Mouse (Mus musculus) CD8-positive naive resting alpha-beta T cell, adult 57 days (primary cell): ENCODE data around the gene Ly6g5c. TPM values are rescaled to one million over a fixed set of nuclear protein-coding genes. Genes with fewer than 3 reads are reported as not detected.

Experiments
- total RNA-seq: library from RNA; stranded (reverse); gene quantifications from one replicate; pipeline ENCODE4 v1.2.4, GENCODE M21; 2023

Gene Ly6g5c
- not detected for total RNA-seq

DNA sequence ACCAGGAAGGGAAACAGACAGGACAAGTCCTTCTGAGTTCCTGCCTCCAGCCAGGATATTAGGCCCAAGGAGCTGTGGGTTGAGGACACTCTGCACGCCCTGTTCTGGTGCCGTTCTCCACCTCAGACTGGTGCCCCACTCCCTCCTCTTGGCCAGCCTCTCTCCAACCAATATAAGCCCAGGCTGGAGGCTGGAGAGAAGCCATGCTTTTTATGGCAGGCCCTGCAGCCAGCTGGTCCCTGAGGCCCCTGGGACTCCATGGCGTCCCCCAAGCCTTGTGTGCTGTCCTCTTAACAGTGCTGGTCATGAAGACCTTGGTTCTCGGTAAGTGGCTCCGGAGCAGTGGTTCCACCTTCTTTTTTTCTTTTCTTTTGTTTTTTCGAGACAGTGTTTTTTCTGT, at the start of gene Ly6g5c:
Ly6g5c (plus strand) TSS at position 183 of the 400 bp plus-strand sequence.

GRCm38 (mm10) chr17:35058911-35059892, 48.9 kb upstream of the Ly6g5c start, which contains the start of gene Ddah2:
Gene Ddah2, plus strand, starts transcription at chr17:35059035.

GRCm38 (mm10) chr17:35064951-35065947, 42.8 kb upstream of the Ly6g5c start, which contains the start of gene Ly6g6c:
Gene Ly6g6c, plus strand, starts transcription at chr17:35065388.

DNA sequence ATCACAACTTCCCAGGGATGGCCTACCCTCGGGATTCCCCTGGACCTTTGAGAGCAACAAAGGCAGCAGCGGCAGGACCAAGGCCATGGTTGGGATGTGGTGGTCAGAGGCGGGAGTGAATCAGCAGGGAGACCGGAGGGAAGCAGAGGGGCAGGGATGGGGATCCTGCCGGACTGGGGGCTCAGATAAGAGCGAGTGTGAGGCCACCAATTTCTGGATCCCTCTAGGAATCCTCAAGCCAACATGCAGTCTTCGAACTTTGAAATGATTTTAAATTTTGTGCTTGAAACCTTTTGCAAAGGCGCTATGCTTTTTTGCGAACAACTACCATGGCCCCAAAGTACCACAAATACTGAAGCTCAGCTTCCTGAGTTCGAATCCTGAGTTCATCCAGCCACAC, 42.0 kb upstream of the Ly6g5c start, which contains the start of gene Mpig6b:
Mpig6b (minus strand) TSS at position 101 of the 400 bp plus-strand sequence.

DNA sequence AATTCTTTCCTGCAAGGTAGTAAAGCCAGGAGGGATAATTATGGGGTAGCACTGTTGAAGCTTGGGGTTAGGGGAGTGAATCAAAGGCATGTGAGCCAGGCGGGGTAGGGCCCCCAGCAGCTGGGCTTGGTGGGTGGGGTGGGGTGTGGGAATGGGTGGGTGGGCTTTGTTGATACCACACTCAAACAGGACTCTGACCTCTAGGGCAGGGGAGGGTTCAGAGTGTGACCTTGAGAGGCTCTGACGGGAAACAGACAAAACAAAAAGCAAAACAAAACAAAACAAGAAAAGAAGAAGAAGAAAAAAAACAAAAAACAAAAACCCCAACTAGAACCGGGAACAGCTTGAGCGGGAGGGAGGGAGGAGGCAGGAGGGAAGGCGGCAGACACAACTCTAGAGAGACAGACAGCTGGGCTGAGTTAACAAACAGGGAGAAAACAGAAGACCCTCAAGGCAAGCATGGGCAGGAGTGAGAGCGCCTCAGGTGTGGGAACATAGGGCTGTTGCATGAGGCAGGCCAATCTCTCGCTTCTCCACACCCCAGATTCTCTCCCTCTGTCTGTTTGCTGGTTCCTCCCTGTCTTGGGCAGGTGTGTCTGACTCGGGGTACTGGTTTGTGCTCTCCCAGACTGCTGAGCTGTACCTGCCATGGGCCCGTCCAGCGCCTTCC, 31.4 kb upstream of the Ly6g5c start, which contains the start of gene Ly6g6e:
Ly6g6e (plus strand) TSS at position 396 of the 670 bp plus-strand sequence.

GRCm38 (mm10) chr17:35077786-35078233, 30.3 kb upstream of the Ly6g5c start, which contains the start of gene Ly6g6d:
Gene Ly6g6d, minus strand, starts transcription at chr17:35078065.

GRCm38 (mm10) chr17:35085208-35085865, 22.7 kb upstream of the Ly6g5c start, which contains the start of gene Ly6g6f:
Gene Ly6g6f, minus strand, starts transcription at chr17:35085610.

DNA sequence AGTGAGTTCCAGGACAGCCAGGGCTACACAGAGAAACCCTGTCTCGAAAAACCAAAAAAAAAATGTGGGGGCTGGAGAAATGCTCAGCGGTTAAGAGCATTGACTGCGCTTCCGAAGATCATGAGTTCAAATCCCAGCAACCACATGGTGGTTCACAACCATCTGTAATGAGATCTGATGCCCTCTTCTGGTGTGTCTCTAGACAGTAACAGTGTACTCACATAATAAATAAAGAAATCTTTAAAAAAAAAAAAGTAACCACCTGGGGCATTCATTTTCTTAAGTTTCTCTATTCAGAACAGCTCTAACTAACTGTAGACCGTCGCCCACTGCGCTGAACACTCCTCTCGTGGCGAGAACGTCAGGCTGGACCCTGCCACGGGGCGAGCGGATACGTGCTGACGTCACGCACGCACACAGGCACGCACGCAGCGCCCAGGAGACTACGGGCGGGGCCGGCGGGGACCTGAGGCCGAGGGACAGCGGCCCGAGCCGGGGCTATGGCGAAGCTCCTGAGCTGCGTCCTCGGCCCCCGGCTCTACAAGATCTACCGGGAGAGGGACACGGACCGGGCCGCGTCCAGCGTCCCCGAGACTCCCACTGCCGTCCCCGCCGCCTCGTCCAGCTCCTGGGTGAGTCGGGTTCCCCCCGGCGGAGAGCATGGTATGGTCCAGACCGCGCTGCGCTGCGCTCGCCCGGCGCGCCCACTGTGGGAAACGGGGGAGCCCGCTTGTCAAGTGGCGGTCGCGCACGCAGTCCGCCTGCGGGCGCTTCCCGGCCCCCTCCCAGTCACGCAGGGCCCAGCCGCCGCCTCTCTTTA, 19.0 kb upstream of the Ly6g5c start, which contains the start of gene Abhd16a:
Abhd16a (plus strand) TSS at position 439 of the 820 bp plus-strand sequence.

GRCm38 (mm10) chr17:35115046-35116019, 7.3 kb downstream of the Ly6g5c start, which contains the start of gene Ly6g5b:
Gene Ly6g5b, minus strand, starts transcription at chr17:35115428.

DNA sequence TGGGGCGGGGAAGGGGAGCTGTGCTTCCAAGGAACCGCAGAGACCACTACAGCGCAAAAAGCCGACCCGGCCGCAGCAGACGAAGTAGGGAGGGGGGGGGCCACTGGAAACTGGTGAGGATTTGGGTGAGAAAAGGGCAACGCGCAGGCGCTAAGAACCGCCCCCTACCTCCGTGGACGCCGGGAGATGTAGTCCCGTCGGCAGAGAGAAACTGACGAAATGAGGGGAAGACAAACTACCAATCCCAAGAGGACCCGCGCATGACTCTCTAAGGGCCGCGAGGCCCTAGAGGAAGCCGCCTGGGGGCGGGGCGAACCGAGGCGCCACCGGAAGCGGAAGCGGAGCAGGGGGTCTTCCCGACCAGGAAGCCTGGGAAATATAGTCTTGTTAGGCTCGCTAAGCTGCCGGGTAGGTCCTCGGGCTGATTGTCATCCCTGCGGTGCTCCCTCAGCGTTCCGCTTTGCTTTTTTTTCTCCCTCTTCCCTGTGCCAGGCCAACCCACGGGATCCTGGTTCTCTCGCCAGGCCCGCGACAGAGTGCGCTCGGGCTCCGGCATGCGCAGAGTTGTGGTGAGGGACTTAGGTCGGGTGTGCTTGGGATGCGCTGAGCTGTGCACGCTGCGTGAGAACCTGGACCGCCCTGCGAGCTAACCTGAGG, 13.2 kb downstream of the Ly6g5c start, which contains the start of gene Gpank1:
Gpank1 (plus strand) TSS at position 313 of the 657 bp plus-strand sequence.

DNA sequence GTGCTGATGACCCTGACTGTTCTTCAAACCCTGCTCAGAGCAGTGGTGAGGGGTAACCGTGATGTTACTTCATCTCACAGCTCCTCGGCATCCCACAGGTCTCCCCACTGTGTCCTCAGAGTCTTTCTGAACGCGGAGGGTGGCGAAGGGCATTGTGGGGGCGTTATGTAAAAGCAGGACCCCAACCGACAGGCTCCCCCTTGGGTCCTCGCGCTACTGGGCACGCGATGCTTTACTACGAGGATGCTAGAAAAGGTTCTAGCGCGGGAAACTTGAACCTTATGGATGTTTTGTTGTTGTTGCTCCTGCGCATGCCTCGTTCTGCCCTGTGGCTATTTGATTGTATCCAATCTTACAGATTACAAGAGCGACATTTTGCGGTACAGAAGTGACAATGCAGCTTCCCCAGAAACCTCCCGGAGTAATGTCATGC, 13.8 kb downstream of the Ly6g5c start, which contains the start of gene Csnk2b:
Csnk2b (minus strand) TSS at position 183 of the 433 bp plus-strand sequence.

DNA sequence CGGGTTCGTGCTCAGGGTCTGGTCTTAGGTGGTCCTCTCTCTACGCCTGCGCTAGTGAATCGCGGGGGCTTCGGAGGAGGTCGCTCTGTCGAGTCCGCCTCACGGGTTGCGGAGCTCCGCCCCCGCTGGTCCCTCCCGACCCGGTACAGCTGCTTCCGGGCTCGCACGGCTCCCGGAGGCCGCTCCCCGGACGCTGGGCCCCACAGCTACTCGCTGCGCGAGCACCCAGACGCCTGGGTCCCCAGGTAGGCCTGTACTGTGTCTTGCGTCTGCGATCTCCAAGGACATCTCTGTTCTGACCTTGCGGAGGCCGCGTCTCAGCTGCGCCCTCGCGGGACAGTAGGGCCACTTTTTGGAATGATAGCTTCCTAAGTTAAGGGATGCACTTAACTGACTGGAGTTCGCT, 18.1 kb downstream of the Ly6g5c start, which contains the start of gene D17H6S53E:
D17H6S53E (plus strand) TSS at position 168 of the 406 bp plus-strand sequence.

GRCm38 (mm10) chr17:35131500-35132173, 23.6 kb downstream of the Ly6g5c start, which contains the start of gene Apom:
Gene Apom, minus strand, starts transcription at chr17:35132050.

GRCm38 (mm10) chr17:35134801-35135590, 26.9 kb downstream of the Ly6g5c start, which contains the start of gene Bag6:
Gene Bag6, plus strand, starts transcription at chr17:35135178.

